Mouse (Mus musculus) forebrain, postnatal 0 days (tissue): ENCODE measurements at regions not wholly inside any gene's neighbourhood (a gene's known extent, or its start where the extent isn't known, plus 50 kb on each side); places are given as distances from the start of the nearest gene placed in this dataset.

Source experiments
- ATAC-seq: fragments of 200-750 bp; cut with Nextera tagmentation; 2 replicates; pipeline ENCODE4 v1.8.0; 2017; ENCODE audit warnings: mild to moderate bottlenecking, moderate library complexity
- DNase-seq: peaks from one replicate; pipeline ENCODE4 v3.0.0-alpha.2; 2015
- H3K27ac ChIP-seq: fragments of 300-500 bp; sonication (generic); 2 replicates; pipeline ENCODE4 v1.5.1; 2014; ENCODE audit warnings: low read depth, mild to moderate bottlenecking, antibody characterized with exemption, low read length, moderate library complexity, mixed read lengths
- H3K27me3 ChIP-seq: fragments of 300-500 bp; sonication (generic); 2 replicates; pipeline ENCODE4 v1.6.1; 2014; ENCODE audit warnings: mild to moderate bottlenecking, low read length, mixed read lengths; ENCODE audit not compliant: insufficient read depth
- H3K36me3 ChIP-seq: fragments of 300-500 bp; sonication (generic); 2 replicates; pipeline ENCODE4 v1.6.1; 2014; ENCODE audit warnings: mild to moderate bottlenecking, moderate library complexity; ENCODE audit not compliant: insufficient read depth
- H3K4me1 ChIP-seq: fragments of 300-500 bp; sonication (generic); 2 replicates; pipeline ENCODE4 v1.6.1; 2014; ENCODE audit warnings: antibody characterized with exemption; ENCODE audit not compliant: insufficient read depth
- H3K4me2 ChIP-seq: fragments of 300-500 bp; sonication (generic); 2 replicates; pipeline ENCODE4 v1.6.1; 2014; ENCODE audit warnings: low read depth, mild to moderate bottlenecking, moderate library complexity
- H3K4me3 ChIP-seq: fragments of 300-500 bp; sonication (generic); 2 replicates; pipeline ENCODE4 v1.5.1; 2014; ENCODE audit warnings: low read depth, low read length, mixed read lengths
- H3K9ac ChIP-seq: fragments of 300-500 bp; sonication (generic); 2 replicates; pipeline ENCODE4 v1.6.1; 2014; ENCODE audit warnings: mild to moderate bottlenecking
- H3K9me3 ChIP-seq: fragments of 300-500 bp; sonication (generic); 2 replicates; pipeline ENCODE4 v1.6.1; 2016; ENCODE audit warnings: low read length
- CTCF ChIP-seq: sonication (generic); IDR thresholded peaks from 2 replicates; pipeline ENCODE4 v1.5.1; 2016; ENCODE audit warnings: antibody characterized with exemption, control low read depth, low read depth
- WGBS: fragments of 180-500 bp; shearing (Covaris S2); extraction: QIAGEN DNeasy Blood & Tissue Kit; methylation state at CpG from one replicate; pipeline ENCODE4 v1.1.7; 2014; 5-methylcytosine and 5-hydroxymethylcytosine counted together

DNA sequence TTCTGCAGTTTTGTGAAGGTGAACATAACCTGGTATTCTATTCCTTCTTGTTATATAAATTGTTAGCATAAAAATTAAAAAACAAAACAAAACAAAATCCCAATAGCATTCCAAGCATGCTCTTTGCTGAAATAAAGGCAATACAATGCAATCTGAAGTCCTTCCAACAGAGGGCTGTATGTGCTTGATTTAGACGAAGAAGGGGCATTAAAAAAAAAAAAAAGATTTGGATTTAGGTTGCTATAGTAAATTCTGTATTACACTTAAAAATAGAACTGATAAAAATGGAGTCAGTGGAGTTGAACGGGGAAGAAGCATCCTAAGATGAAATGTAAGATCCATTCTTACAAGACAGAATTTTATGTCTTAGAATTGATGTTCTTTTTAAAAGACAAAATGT lies 810.6 kb upstream of the Gm5150 start:
- no peak overlapping the region for H3K4me2 ChIP-seq
- ATAC-seq (peak; percentile 77), DNase-seq (peak; percentile 83)
- no peak overlapping the region for H3K9ac ChIP-seq
- no peaks in the 10 kb centered on the region for H3K27me3 ChIP-seq
- WGBS = 12% methylated on average over 2 of the region's 2 CpGs
- no peak overlapping the region for H3K27ac ChIP-seq
- no peak overlapping the region for H3K4me3 ChIP-seq
- peak; percentile 76 for TF ChIP-seq CTCF
- no peaks in the 10 kb centered on the region for H3K9me3 ChIP-seq
- no peaks in the 10 kb centered on the region for H3K36me3 ChIP-seq
- peaks cover 6% of the 10 kb centered on the region for H3K4me1 ChIP-seq

DNA sequence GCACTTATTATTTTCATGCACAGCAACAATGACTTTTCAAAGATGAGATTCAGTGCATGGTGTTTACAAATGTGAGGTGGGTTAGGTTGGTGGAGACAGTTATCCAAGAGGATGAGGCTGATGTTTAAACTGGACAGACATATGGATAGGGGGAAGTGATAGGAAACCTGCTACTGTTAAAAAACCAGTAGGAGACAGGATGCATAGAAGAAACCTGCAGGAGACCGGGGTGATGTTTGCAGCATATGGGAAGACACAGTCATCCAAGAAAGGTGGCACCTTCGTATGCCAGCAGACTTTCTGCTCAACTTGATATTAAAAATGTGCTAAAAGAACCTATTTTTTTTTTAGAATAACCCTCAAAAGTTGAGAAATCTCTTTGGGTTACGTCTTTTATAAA lies 809.9 kb upstream of the Gm5150 start:
- Histone ChIP-seq H3K9me3 (no peaks in the 10 kb centered on the region), H3K27ac (no peak overlapping the region)
- 59% methylated on average over 3 of the region's 3 CpGs for WGBS

DNA sequence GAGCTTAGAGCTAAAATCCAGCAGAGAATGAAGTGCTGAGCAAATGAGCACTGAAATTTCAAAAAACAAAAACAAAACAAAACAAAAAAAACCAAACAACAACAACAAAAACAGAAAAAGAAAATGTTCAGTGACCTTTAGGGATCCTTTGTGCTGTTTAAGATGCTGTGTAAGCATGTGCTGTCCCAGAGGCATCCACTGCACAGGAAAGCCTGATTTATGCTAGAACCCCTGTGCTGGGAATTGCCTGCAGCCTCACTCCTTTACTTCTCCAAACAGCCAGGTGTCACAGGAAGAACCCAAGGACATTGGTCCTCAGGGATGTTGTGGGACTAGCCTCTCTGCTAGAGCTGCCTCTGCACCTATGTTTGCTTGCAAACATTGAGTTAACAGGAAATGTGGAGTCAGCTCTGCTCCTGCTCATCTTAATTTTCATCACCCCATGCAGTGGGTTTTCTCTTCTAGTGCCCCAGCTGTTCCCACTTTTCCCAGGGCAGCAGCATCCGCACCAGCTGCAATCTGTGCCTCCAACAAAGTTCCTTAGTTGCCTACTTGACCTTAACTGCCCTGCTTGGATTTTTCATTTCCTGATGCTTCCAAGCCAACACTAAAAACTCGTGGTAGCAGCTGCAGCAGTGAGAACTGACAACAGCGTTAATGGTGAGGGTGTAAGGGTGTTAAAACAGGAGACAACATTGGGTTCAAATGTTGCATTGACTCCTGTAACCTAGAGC lies 804.8 kb upstream of the Gm5150 start:
- ATAC-seq (peak; percentile 47; the same call in 1 of the 2 replicates), DNase-seq (no peak)
- Histone ChIP-seq H3K4me2 (no peak overlapping the region), H3K27me3 (no peaks in the 10 kb centered on the region), H3K9me3 (no peaks in the 10 kb centered on the region), H3K4me3 (no peak overlapping the region), H3K9ac (no peak overlapping the region), H3K4me1 (no peaks in the 10 kb centered on the region), H3K27ac (no peak overlapping the region), H3K36me3 (no peaks in the 10 kb centered on the region)
- TF ChIP-seq CTCF = no peak
- WGBS = 49% methylated on average over 3 of the region's 3 CpGs

More for the DNA sequence above, 809.9 kb upstream of the Gm5150 start:
- H3K9ac ChIP-seq = no peak overlapping the region
- H3K27me3 ChIP-seq = no peaks in the 10 kb centered on the region
- H3K36me3 ChIP-seq = no peaks in the 10 kb centered on the region
- ATAC-seq = no peak
- no peak overlapping the region for H3K4me2 ChIP-seq
- no peak overlapping the region for H3K4me3 ChIP-seq
- DNase-seq = peak; percentile 10
- no peak for TF ChIP-seq CTCF
- peaks cover 6% of the 10 kb centered on the region for H3K4me1 ChIP-seq

DNA sequence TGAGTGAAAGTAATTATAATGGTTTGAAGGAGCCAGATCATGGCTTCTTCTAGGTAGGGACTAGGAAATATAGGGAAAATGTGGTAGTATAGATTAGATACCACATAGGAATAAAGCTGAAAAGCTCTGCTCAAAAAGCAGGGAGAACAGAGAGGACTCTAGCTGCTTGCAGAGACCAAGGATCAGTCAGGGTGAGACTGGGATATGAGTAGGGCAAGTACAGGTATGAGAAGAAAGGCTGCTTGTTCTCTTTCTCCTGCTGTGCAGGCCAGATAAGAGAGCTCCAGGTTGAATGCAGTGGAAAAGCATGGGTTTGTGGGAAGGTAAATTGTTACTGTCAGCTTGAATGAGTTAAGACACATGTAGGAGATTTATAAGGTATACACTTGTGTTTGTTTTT lies 797.4 kb upstream of the Gm5150 start:
- no peaks in the 10 kb centered on the region for H3K36me3 ChIP-seq
- ATAC-seq = no peak
- H3K4me1 ChIP-seq = no peaks in the 10 kb centered on the region
- no peak overlapping the region for H3K4me2 ChIP-seq
- no peaks in the 10 kb centered on the region for H3K9me3 ChIP-seq
- no peak for TF ChIP-seq CTCF
- no peak for DNase-seq
- no peak overlapping the region for H3K9ac ChIP-seq
- H3K27me3 ChIP-seq = no peaks in the 10 kb centered on the region
- H3K4me3 ChIP-seq = no peak overlapping the region
- no peak overlapping the region for H3K27ac ChIP-seq
